Mouse (Mus musculus): Measurements from ENCODE around the gene Nectin4. TPM values are rescaled to one million over a fixed set of nuclear protein-coding genes. Genes with fewer than 3 reads are reported as not detected.

Nectin4 gene
- polyA plus RNA-seq, 1 experiment from 2014 or later: 0.07 TPM

DNA sequence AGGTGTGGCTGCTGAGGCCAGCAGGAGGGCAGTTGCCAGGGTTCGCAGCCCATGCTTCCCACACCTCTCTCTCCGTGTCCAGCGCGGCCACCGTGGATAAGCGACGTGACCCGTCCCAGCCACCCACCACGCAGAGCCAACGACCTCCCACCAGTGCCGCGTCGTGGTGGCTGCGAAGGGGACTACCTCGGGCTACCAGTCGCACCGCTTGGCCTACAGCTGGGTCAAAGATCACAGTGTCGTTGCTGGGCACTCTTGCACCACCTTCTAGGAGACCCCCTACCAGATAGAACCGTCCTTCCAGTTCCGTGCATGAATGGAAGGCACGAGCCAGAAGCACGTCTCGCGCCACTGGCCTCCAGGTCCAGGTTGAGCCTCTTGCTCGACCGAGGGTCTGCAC, 9.6 kb upstream of the Nectin4 start:
- ATAC-seq (ENCODE audit: insufficient read depth): peak; percentile 10; the same call in 1 of the 2 replicates
- Histone ChIP-seq H3K9ac (peak overlapping the region; percentile 56), H3K4me3 (replicated peaks) (peak overlapping the region; percentile 63), H3K27me3 (no peaks in the 10 kb centered on the region), H3K4me2 (peak overlapping the region; percentile 87), H3K27ac (replicated peaks) (0 out of 2 replicates have a peak overlapping the region, but pooled peaks have one; percentile 61), H3K36me3 (replicated peaks) (peaks cover 24% of the 10 kb centered on the region), H3K9me3 (replicated peaks) (no peaks in the 10 kb centered on the region), H3K4me1 (replicated peaks) (peaks cover 29% of the 10 kb centered on the region)
- 19% methylated on average over 26 of the region's 26 CpGs for WGBS (ENCODE audit: insufficient replicate concordance)

DNA sequence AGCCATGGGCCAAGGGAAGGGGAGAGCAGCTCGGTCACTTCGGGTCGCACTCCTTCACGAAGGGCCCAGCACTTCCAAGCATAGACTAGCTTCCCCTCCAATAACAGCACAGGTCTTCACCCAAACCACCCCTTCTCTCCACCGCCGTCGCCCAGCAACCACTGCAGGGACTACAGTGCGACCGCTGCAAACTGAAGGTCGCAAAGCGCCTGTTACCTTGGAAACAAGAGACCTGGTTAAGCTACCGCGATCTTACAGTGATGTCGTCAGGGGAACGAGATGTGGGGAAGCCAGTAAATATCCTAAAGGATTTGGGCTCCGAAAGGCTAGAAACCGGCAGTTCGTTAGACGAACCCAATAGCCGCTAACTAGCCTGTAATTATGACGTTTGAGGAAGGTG, 9.2 kb upstream of the Nectin4 start, which contains the start of gene Klhdc9:
Klhdc9 (minus strand) TSS at position 143 of the 400 bp plus-strand sequence.
- no peaks in the 10 kb centered on the region for H3K9me3 ChIP-seq (replicated peaks)
- peaks cover 24% of the 10 kb centered on the region for H3K36me3 ChIP-seq (replicated peaks)
- H3K27ac ChIP-seq (replicated peaks): peak within 1 kb of the TSS; percentile 61
- peak; percentile 85 for ATAC-seq (ENCODE audit: insufficient read depth)
- peak within 1 kb of the TSS; percentile 56 for H3K9ac ChIP-seq
- H3K4me1 ChIP-seq (replicated peaks): peaks cover 29% of the 10 kb centered on the region
- peak within 1 kb of the TSS; percentile 87 for H3K4me2 ChIP-seq
- peak within 1 kb of the TSS; percentile 63 for H3K4me3 ChIP-seq (replicated peaks)
- 3% methylated on average over 21 of the region's 21 CpGs for WGBS (ENCODE audit: insufficient replicate concordance)
- H3K27me3 ChIP-seq: no peaks in the 10 kb centered on the region

- 36% methylated on average over 16 of the region's 16 CpGs for WGBS (ENCODE audit: insufficient replicate concordance)
- peak overlapping the region; percentile 63 for H3K4me3 ChIP-seq (replicated peaks)
- H3K27ac ChIP-seq (replicated peaks): peak overlapping the region; percentile 61
- H3K9me3 ChIP-seq (replicated peaks): no peaks in the 10 kb centered on the region
- peak overlapping the region; percentile 56 for H3K9ac ChIP-seq
- H3K27me3 ChIP-seq: no peaks in the 10 kb centered on the region
- H3K36me3 ChIP-seq (replicated peaks): peaks cover 23% of the 10 kb centered on the region
- H3K4me1 ChIP-seq (replicated peaks): peaks cover 29% of the 10 kb centered on the region
- H3K4me2 ChIP-seq: peak overlapping the region; percentile 87
- ATAC-seq (ENCODE audit: insufficient read depth): peak; percentile 78
Measured at GRCm38 (mm10) chr1:171361106-171362103, 8.5 kb upstream of the Nectin4 start.

GRCm38 (mm10) chr1:171365934-171366333, 4.0 kb upstream of the Nectin4 start:
- Histone ChIP-seq H3K4me2 (no peak overlapping the region), H3K27me3 (peaks cover 8% of the 10 kb centered on the region; the same call in 1 of the 2 replicates), H3K36me3 (replicated peaks) (no peaks in the 10 kb centered on the region), H3K4me3 (replicated peaks) (no peak overlapping the region), H3K9ac (no peak overlapping the region), H3K4me1 (replicated peaks) (peaks cover 12% of the 10 kb centered on the region), H3K9me3 (replicated peaks) (no peaks in the 10 kb centered on the region), H3K27ac (replicated peaks) (no peak overlapping the region)
- WGBS (ENCODE audit: insufficient replicate concordance): 51% methylated on average over 7 of the region's 7 CpGs
- ATAC-seq (ENCODE audit: insufficient read depth): no peak

- Histone ChIP-seq H3K9me3 (replicated peaks) (no peaks in the 10 kb centered on the region), H3K4me1 (replicated peaks) (peaks cover 5% of the 10 kb centered on the region; the same call in 1 of the 2 replicates), H3K36me3 (replicated peaks) (no peaks in the 10 kb centered on the region), H3K27me3 (peaks cover 31% of the 10 kb centered on the region), H3K27ac (replicated peaks) (no peak overlapping the region), H3K4me3 (replicated peaks) (no peak overlapping the region), H3K9ac (no peak overlapping the region), H3K4me2 (no peak overlapping the region)
- WGBS (ENCODE audit: insufficient replicate concordance): 44% methylated on average over 3 of the region's 3 CpGs
- no peak for ATAC-seq (ENCODE audit: insufficient read depth)
Measured at GRCm38 (mm10) chr1:171372880-171373279, 3.0 kb downstream of the Nectin4 start.

GRCm38 (mm10) chr1:171373946-171374345, 4.0 kb downstream of the Nectin4 start:
- no peak overlapping the region for H3K4me3 ChIP-seq (replicated peaks)
- no peak overlapping the region for H3K4me2 ChIP-seq
- WGBS (ENCODE audit: insufficient replicate concordance): 3% methylated on average over 4 of the region's 4 CpGs
- H3K4me1 ChIP-seq (replicated peaks): peaks cover 5% of the 10 kb centered on the region; the same call in 1 of the 2 replicates
- H3K27me3 ChIP-seq: peaks cover 36% of the 10 kb centered on the region
- no peaks in the 10 kb centered on the region for H3K9me3 ChIP-seq (replicated peaks)
- no peak for ATAC-seq (ENCODE audit: insufficient read depth)
- H3K36me3 ChIP-seq (replicated peaks): no peaks in the 10 kb centered on the region
- H3K9ac ChIP-seq: no peak overlapping the region
- H3K27ac ChIP-seq (replicated peaks): no peak overlapping the region

- Histone ChIP-seq H3K4me1 (replicated peaks) (peaks cover 15% of the 10 kb centered on the region), H3K9me3 (replicated peaks) (no peaks in the 10 kb centered on the region), H3K4me2 (no peak overlapping the region), H3K27me3 (peaks cover 44% of the 10 kb centered on the region), H3K27ac (replicated peaks) (no peak overlapping the region), H3K4me3 (replicated peaks) (no peak overlapping the region), H3K9ac (no peak overlapping the region), H3K36me3 (replicated peaks) (no peaks in the 10 kb centered on the region)
- WGBS (ENCODE audit: insufficient replicate concordance): 38% methylated on average over 9 of the region's 9 CpGs
- ATAC-seq (ENCODE audit: insufficient read depth): no peak
Measured at GRCm38 (mm10) chr1:171375646-171376097, 5.8 kb downstream of the Nectin4 start.

- no peak overlapping the region for H3K9ac ChIP-seq
- H3K4me1 ChIP-seq (replicated peaks): peaks cover 15% of the 10 kb centered on the region
- ATAC-seq (ENCODE audit: insufficient read depth): no peak
- no peak overlapping the region for H3K27ac ChIP-seq (replicated peaks)
- no peak overlapping the region for H3K4me2 ChIP-seq
- no peaks in the 10 kb centered on the region for H3K9me3 ChIP-seq (replicated peaks)
- peaks cover 34% of the 10 kb centered on the region for H3K27me3 ChIP-seq
- H3K4me3 ChIP-seq (replicated peaks): no peak overlapping the region
- no peaks in the 10 kb centered on the region for H3K36me3 ChIP-seq (replicated peaks)
- WGBS (ENCODE audit: insufficient replicate concordance): 71% methylated on average over 6 of the region's 6 CpGs
Measured at GRCm38 (mm10) chr1:171378298-171378697, 8.4 kb downstream of the Nectin4 start.

GRCm38 (mm10) chr1:171379935-171380599, 10.2 kb downstream of the Nectin4 start:
- WGBS (ENCODE audit: insufficient replicate concordance): 6% methylated on average over 31 of the region's 31 CpGs
- ATAC-seq (ENCODE audit: insufficient read depth): no peak
- Histone ChIP-seq H3K27ac (replicated peaks) (no peak overlapping the region), H3K27me3 (peaks cover 35% of the 10 kb centered on the region), H3K4me2 (peak overlapping the region; percentile 39), H3K4me3 (replicated peaks) (0 out of 2 replicates have a peak overlapping the region, but pooled peaks have one; percentile 16), H3K36me3 (replicated peaks) (no peaks in the 10 kb centered on the region), H3K9me3 (replicated peaks) (no peaks in the 10 kb centered on the region), H3K9ac (no peak overlapping the region), H3K4me1 (replicated peaks) (peaks cover 15% of the 10 kb centered on the region)

- no peak overlapping the region for H3K9ac ChIP-seq
- no peak for ATAC-seq (ENCODE audit: insufficient read depth)
- H3K36me3 ChIP-seq (replicated peaks): no peaks in the 10 kb centered on the region
- H3K27ac ChIP-seq (replicated peaks): no peak overlapping the region
- H3K9me3 ChIP-seq (replicated peaks): no peaks in the 10 kb centered on the region
- H3K4me2 ChIP-seq: no peak overlapping the region
- H3K4me3 ChIP-seq (replicated peaks): no peak overlapping the region
- peaks cover 11% of the 10 kb centered on the region for H3K4me1 ChIP-seq (replicated peaks)
- WGBS (ENCODE audit: insufficient replicate concordance): 60% methylated on average over 11 of the region's 11 CpGs
- peaks cover 35% of the 10 kb centered on the region for H3K27me3 ChIP-seq
Measured at GRCm38 (mm10) chr1:171382096-171382620, 12.3 kb downstream of the Nectin4 start.

Measured in liver, embryonic 15.5 days (tissue).